Comparison of ENCODE assay signal across 16 mouse cellular contexts in the genomic region with DNA sequence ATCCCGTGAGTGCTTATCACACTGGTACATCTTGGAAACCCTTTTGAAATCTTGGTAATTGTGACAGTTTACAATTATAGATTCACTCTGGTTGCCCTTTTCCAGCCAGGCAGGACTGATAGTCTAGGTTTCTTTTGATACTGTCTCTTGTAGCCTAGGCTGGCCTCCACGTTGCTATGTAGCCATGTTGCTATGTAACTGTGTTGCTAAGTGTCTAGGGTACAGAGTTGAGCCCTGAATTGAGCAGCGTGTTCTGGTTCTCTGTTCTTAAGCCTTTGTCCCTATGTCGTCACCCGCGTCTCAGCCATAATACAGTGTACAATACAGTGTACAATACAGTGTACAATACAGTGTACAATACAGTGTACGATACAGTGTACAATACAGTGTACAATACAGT.
DNase-seq lines count a peak whose midpoint lies in the region; ATAC-seq and TF ChIP-seq lines count a peak whose summit lies in the region.
"Had no signal": no experiment of that assay in that cellular context is flagged by ENCODE, and none has a peak within 500 bp of the region (broad histone marks: within the 10 kb centered on the region; RNA-seq: fewer than 3 reads in every experiment).

No protein-coding gene starts in this region.

- no peak for TF ChIP-seq POLR2A in lung, adult 2 months (IDR thresholded peaks at IDR 0.05; ENCODE audit: borderline replicate concordance, extremely low read depth, low read depth, low read length)

- no peak overlapping the region for H3K9ac ChIP-seq in forebrain, embryonic 11.5 days (ENCODE audit: low read length)
- no peak overlapping the region for H3K9ac ChIP-seq in forebrain, embryonic 15.5 days (replicated peaks)
- H3K9ac ChIP-seq in heart, embryonic 11.5 days (ENCODE audit: low read depth, low read length): no peak overlapping the region
- H3K9ac ChIP-seq: embryonic facial prominence, embryonic 13.5 days; liver, embryonic 13.5 days had no signal

- no peaks in the 10 kb centered on the region for H3K36me3 ChIP-seq in forebrain, embryonic 11.5 days (ENCODE audit: control insufficient read depth, insufficient read depth, low read length)
- no peaks in the 10 kb centered on the region for H3K36me3 ChIP-seq in forebrain, embryonic 15.5 days
- no peaks in the 10 kb centered on the region for H3K36me3 ChIP-seq in heart, embryonic 11.5 days (ENCODE audit: control insufficient read depth, insufficient read depth, low read length)
- H3K36me3 ChIP-seq: embryonic facial prominence, embryonic 13.5 days; limb, embryonic 10.5 days; liver, embryonic 13.5 days had no signal

- H3K9me3 ChIP-seq in forebrain, embryonic 11.5 days (ENCODE audit: control insufficient read depth, low read length): no peaks in the 10 kb centered on the region
- no peaks in the 10 kb centered on the region for H3K9me3 ChIP-seq in forebrain, embryonic 15.5 days
- H3K9me3 ChIP-seq in heart, embryonic 11.5 days (replicated peaks; ENCODE audit: control insufficient read depth, low read length): no peaks in the 10 kb centered on the region
- H3K9me3 ChIP-seq: embryonic facial prominence, embryonic 13.5 days; limb, embryonic 10.5 days; liver, embryonic 13.5 days had no signal

- no peak for TF ChIP-seq CTCF in lung, adult 2 months (IDR thresholded peaks at IDR 0.05; ENCODE audit: insufficient read depth, low read length)

- no peaks in the 10 kb centered on the region for H3K27me3 ChIP-seq in forebrain, embryonic 11.5 days (ENCODE audit: control insufficient read depth, insufficient read depth, low read length)
- no peaks in the 10 kb centered on the region for H3K27me3 ChIP-seq in forebrain, embryonic 15.5 days
- H3K27me3 ChIP-seq in heart, embryonic 11.5 days (ENCODE audit: control insufficient read depth, insufficient read depth, low read length): no peaks in the 10 kb centered on the region
- H3K27me3 ChIP-seq: embryonic facial prominence, embryonic 13.5 days; liver, embryonic 13.5 days; Patski had no signal

- H3K4me1 ChIP-seq in forebrain, embryonic 11.5 days (replicated peaks; ENCODE audit: control insufficient read depth, insufficient read depth, low read length): no peaks in the 10 kb centered on the region
- H3K4me1 ChIP-seq in forebrain, embryonic 15.5 days: peaks cover 20% of the 10 kb centered on the region
- H3K4me1 ChIP-seq in lung, adult 2 months (ENCODE audit: control insufficient read depth, insufficient read depth, low read length): no peaks in the 10 kb centered on the region; the same call in 1 of the 2 replicates
- 0 out of 2 replicates have a peak, but pooled peaks cover 2% of the 10 kb centered on the region for H3K4me1 ChIP-seq in heart, embryonic 11.5 days (ENCODE audit: control insufficient read depth, insufficient read depth, low read length)

- H3K27ac ChIP-seq in forebrain, embryonic 11.5 days (ENCODE audit: low read depth, low read length): no peak overlapping the region
- no peak overlapping the region for H3K27ac ChIP-seq in forebrain, embryonic 15.5 days (replicated peaks)
- H3K27ac ChIP-seq in heart, embryonic 11.5 days (ENCODE audit: low read depth, low read length): no peak overlapping the region
- H3K27ac ChIP-seq: embryonic facial prominence, embryonic 13.5 days; gastrocnemius, adult 2 months; heart, adult 2 months; limb, embryonic 10.5 days; liver, embryonic 13.5 days had no signal

- 0 out of 2 replicates have a peak, but pooled peaks have one; percentile 50 for ATAC-seq in forebrain, embryonic 11.5 days (replicated peaks; ENCODE audit: low FRiP score)
- no peak; the same call in 1 of the 2 replicates for ATAC-seq in forebrain, embryonic 15.5 days (replicated peaks)
- no peak for ATAC-seq in heart, embryonic 11.5 days (replicated peaks; ENCODE audit: insufficient number of reproducible peaks, low FRiP score, low TSS enrichment)
- ATAC-seq: Patski had no signal

- H3K4me3 ChIP-seq in forebrain, embryonic 11.5 days (ENCODE audit: low read depth, low read length): no peak overlapping the region
- H3K4me3 ChIP-seq in forebrain, embryonic 15.5 days: no peak overlapping the region
- H3K4me3 ChIP-seq in lung, adult 2 months (replicated peaks; ENCODE audit: extremely low read depth, low read depth, low read length): no peak overlapping the region
- no peak overlapping the region for H3K4me3 ChIP-seq in heart, embryonic 11.5 days (ENCODE audit: low read depth, low read length)
- H3K4me3 ChIP-seq: embryonic facial prominence, embryonic 13.5 days; gastrocnemius, adult 2 months; heart, adult 2 months; limb, embryonic 10.5 days; liver, embryonic 13.5 days had no signal

- no peak for DNase-seq in forebrain, embryonic 11.5 days (ENCODE audit: low spot score)
- peak; percentile 28 for DNase-seq in lung, postnatal 25 days (ENCODE audit: low spot score)
- no peak for DNase-seq in lung, adult 2 months
- DNase-seq in lung, postnatal 36 days: peak; percentile 32
- peak; percentile 21 for DNase-seq in retina, embryonic 14.5 days (ENCODE audit: low spot score)
- DNase-seq in B cell, adult 2 months: no peak
- DNase-seq: adrenal gland, adult 2 months; cerebellum, adult 9-11 months; gastrocnemius, adult 2 months; heart, adult 2 months; liver, embryonic 13.5 days had no signal

- 71% methylated on average over 7 of the region's 7 CpGs for WGBS in forebrain, embryonic 11.5 days
- 38% methylated on average over 7 of the region's 7 CpGs for WGBS in forebrain, embryonic 15.5 days
- 78% methylated on average over 7 of the region's 7 CpGs for WGBS in lung, adult 2 months
- WGBS in heart, embryonic 11.5 days (ENCODE audit: insufficient replicate concordance): 84% methylated on average over 7 of the region's 7 CpGs

- H3K4me2 ChIP-seq in forebrain, embryonic 11.5 days (ENCODE audit: low read depth, low read length, severe bottlenecking): no peak overlapping the region
- no peak overlapping the region for H3K4me2 ChIP-seq in forebrain, embryonic 15.5 days (replicated peaks)
- H3K4me2 ChIP-seq in heart, embryonic 11.5 days: no peak overlapping the region
- H3K4me2 ChIP-seq: embryonic facial prominence, embryonic 13.5 days; liver, embryonic 13.5 days had no signal

Comparison
In these comparisons a context has a peak if more than half of its experiments do, and no peak if none do; other contexts are left out.
1. DNase-seq: peak in lung, postnatal 25 days (single experiment), lung, postnatal 36 days (single experiment) and retina, embryonic 14.5 days (single experiment); none in forebrain, embryonic 11.5 days (single experiment), lung, adult 2 months (single experiment) and B cell, adult 2 months (0 of 2).